In the genomic region with DNA sequence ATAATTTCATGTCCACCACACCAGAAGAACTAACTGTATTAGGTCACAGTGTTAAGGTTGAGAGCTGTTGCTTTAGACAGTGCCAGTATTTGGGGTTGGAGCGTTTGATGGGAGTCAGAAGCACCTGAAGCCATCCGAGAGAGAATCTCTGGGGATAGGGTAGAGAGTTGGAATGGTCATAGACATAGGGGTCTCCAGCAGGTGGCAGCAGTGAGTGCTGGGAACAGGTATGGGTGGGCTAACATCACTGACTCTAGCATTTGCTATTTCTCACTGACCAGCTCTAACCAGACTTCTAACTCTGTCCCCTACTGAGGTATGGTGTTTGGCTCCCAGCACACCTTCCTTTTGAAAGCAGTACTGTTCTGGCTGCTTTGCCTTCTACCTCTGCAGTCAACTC, we compare ENCODE assay signal across 7 mouse cellular contexts.
DNase-seq lines count a peak whose midpoint lies in the region; ATAC-seq and TF ChIP-seq lines count a peak whose summit lies in the region.

No protein-coding gene starts in this region.

- peaks cover 49% of the 10 kb centered on the region for H3K9me3 ChIP-seq in G1E (replicated peaks)
- no peaks in the 10 kb centered on the region for H3K9me3 ChIP-seq in limb, embryonic 10.5 days (replicated peaks)
- no peaks in the 10 kb centered on the region for H3K9me3 ChIP-seq in forebrain, embryonic 10.5 days

- TF ChIP-seq CTCF in left cerebral cortex, adult 2 months (IDR thresholded peaks at IDR 0.05): peak; percentile 58
- TF ChIP-seq CTCF in G1E (IDR thresholded peaks at IDR 0.05; ENCODE audit: low read depth, low read length): 0 out of 2 replicates have a peak, but pooled peaks have one; percentile 20

- H3K27me3 ChIP-seq in G1E (ENCODE audit: insufficient read depth, low read length): no peaks in the 10 kb centered on the region
- no peaks in the 10 kb centered on the region for H3K27me3 ChIP-seq in limb, embryonic 10.5 days (ENCODE audit: low read depth, poor library complexity, severe bottlenecking)
- H3K27me3 ChIP-seq in forebrain, embryonic 10.5 days (ENCODE audit: poor library complexity, severe bottlenecking): no peaks in the 10 kb centered on the region

- H3K4me1 ChIP-seq in G1E (ENCODE audit: insufficient read depth, low read depth, low read length): no peaks in the 10 kb centered on the region
- peaks cover 6% of the 10 kb centered on the region for H3K4me1 ChIP-seq in limb, embryonic 10.5 days
- no peaks in the 10 kb centered on the region for H3K4me1 ChIP-seq in forebrain, embryonic 10.5 days

- no peaks in the 10 kb centered on the region for H3K36me3 ChIP-seq in G1E (replicated peaks)
- no peaks in the 10 kb centered on the region for H3K36me3 ChIP-seq in limb, embryonic 10.5 days
- H3K36me3 ChIP-seq in forebrain, embryonic 10.5 days (replicated peaks): no peaks in the 10 kb centered on the region

- no peak for ATAC-seq in G1E (ENCODE audit: extremely low read depth, insufficient number of reproducible peaks, low FRiP score, poor library complexity, severe bottlenecking)
- no peak for ATAC-seq in megakaryocyte, adult 5-6 weeks (ENCODE audit: poor library complexity, severe bottlenecking)

- DNase-seq in left cerebral cortex, adult 2 months (ENCODE audit: extremely low spot score in 1 of 2, low spot score in 2 of 2): no peak
- no peak for DNase-seq in left cerebral cortex, postnatal 10 days (ENCODE audit: extremely low spot score in 1 of 2, low spot score in 2 of 2)
- no peak for DNase-seq in G1E (ENCODE audit: low spot score)
- DNase-seq in cerebellum, adult 18-20 months: peak; percentile 46 to 66
- DNase-seq in limb, embryonic 10.5 days (ENCODE audit: low spot score): peak; percentile 57
- no peak for DNase-seq in forebrain, embryonic 10.5 days (ENCODE audit: extremely low spot score, low spot score)

- intact Hi-C loops in left cerebral cortex, adult 2 months (cut with DNase I): loop anchor here (10.0 kb wide), 1 partner anchor 728 kb away; no protein-coding TSS in a partner anchor
- intact Hi-C loops in left cerebral cortex, postnatal 10 days (cut with DNase I): no loop called here

- 63% methylated on average over 2 of the region's 2 CpGs for WGBS in limb, embryonic 10.5 days
- 63% methylated on average over 2 of the region's 2 CpGs for WGBS in forebrain, embryonic 10.5 days

- no peak overlapping the region for H3K4me3 ChIP-seq in left cerebral cortex, adult 2 months
- no peak overlapping the region for H3K4me3 ChIP-seq in G1E (ENCODE audit: low read depth, low read length)
- no peak overlapping the region for H3K4me3 ChIP-seq in limb, embryonic 10.5 days
- no peak overlapping the region for H3K4me3 ChIP-seq in forebrain, embryonic 10.5 days

- H3K27ac ChIP-seq in left cerebral cortex, adult 2 months: no peak overlapping the region
- H3K27ac ChIP-seq in limb, embryonic 10.5 days: no peak overlapping the region
- no peak overlapping the region for H3K27ac ChIP-seq in forebrain, embryonic 10.5 days

Comparison
In these comparisons a context has a peak if more than half of its experiments do, and no peak if none do; other contexts are left out.
1. DNase-seq: peak in cerebellum, adult 18-20 months (2 of 2) and limb, embryonic 10.5 days (single experiment); none in left cerebral cortex, adult 2 months (0 of 2), left cerebral cortex, postnatal 10 days (0 of 2), G1E (single experiment) and forebrain, embryonic 10.5 days (single experiment).